Mouse (Mus musculus): ENCODE data around the gene Nelfa. TPM values are rescaled to one million over a fixed set of nuclear protein-coding genes. Genes with fewer than 3 reads are reported as not detected.
"Not testable (repeated sequence)": the region's sequence is repeated elsewhere in the genome, so short reads cannot be mapped to it uniquely, and the experiment has no call there.

Nelfa gene
- polyA plus RNA-seq, 1 experiment from 2014 or later = 67.7 TPM

- not testable (repeated sequence) for H3K9me3 ChIP-seq; ATAC-seq (ENCODE audit: insufficient number of reproducible peaks, insufficient read depth, low FRiP score, low TSS enrichment, low read depth)
- peaks cover 80% of the 10 kb centered on the region for H3K36me3 ChIP-seq
Observed at GRCm38 (mm10) chr5:33916616-33917015, 19.6 kb downstream of the Nelfa start.

GRCm38 (mm10) chr5:33915031-33915430 is 21.2 kb downstream of the Nelfa start:
- not testable (repeated sequence) for H3K4me3 ChIP-seq; H3K4me2 ChIP-seq; ATAC-seq (ENCODE audit: insufficient number of reproducible peaks, insufficient read depth, low FRiP score, low TSS enrichment, low read depth); H3K27me3 ChIP-seq; H3K4me1 ChIP-seq; H3K9me3 ChIP-seq; H3K9ac ChIP-seq; H3K27ac ChIP-seq
- peaks cover 64% of the 10 kb centered on the region for H3K36me3 ChIP-seq

More at GRCm38 (mm10) chr5:33916616-33917015, 19.6 kb downstream of the Nelfa start:
- not testable (repeated sequence) for H3K27ac ChIP-seq, H3K4me3 ChIP-seq, H3K27me3 ChIP-seq, H3K9ac ChIP-seq, H3K4me1 ChIP-seq, H3K4me2 ChIP-seq
- 94% methylated on average over 2 of the region's 2 CpGs for WGBS

GRCm38 (mm10) chr5:33903176-33903575 is 33.0 kb downstream of the Nelfa start:
- no peaks in the 10 kb centered on the region for H3K9me3 ChIP-seq
- H3K4me3 ChIP-seq = no peak overlapping the region
- peaks cover 52% of the 10 kb centered on the region for H3K36me3 ChIP-seq
- H3K4me2 ChIP-seq = no peak overlapping the region
- ATAC-seq (ENCODE audit: insufficient number of reproducible peaks, insufficient read depth, low FRiP score, low TSS enrichment, low read depth) = no peak
- no peak overlapping the region for H3K9ac ChIP-seq
- H3K27me3 ChIP-seq = no peaks in the 10 kb centered on the region
- 90% methylated on average over 9 of the region's 9 CpGs for WGBS
- no peaks in the 10 kb centered on the region for H3K4me1 ChIP-seq
- no peak overlapping the region for H3K27ac ChIP-seq

- peaks cover 56% of the 10 kb centered on the region for H3K36me3 ChIP-seq
- no peaks in the 10 kb centered on the region for H3K4me1 ChIP-seq
- no peaks in the 10 kb centered on the region for H3K9me3 ChIP-seq
- H3K27me3 ChIP-seq = no peaks in the 10 kb centered on the region
- no peak overlapping the region for H3K9ac ChIP-seq
- no peak overlapping the region for H3K4me3 ChIP-seq
- no peak for ATAC-seq (ENCODE audit: insufficient number of reproducible peaks, insufficient read depth, low FRiP score, low TSS enrichment, low read depth)
- 98% methylated on average over 2 of the region's 2 CpGs for WGBS
- H3K27ac ChIP-seq = no peak overlapping the region
- no peak overlapping the region for H3K4me2 ChIP-seq
Observed at GRCm38 (mm10) chr5:33902696-33903095, 33.5 kb downstream of the Nelfa start.

GRCm38 (mm10) chr5:33901278-33901677 is 34.9 kb downstream of the Nelfa start:
- Histone ChIP-seq H3K9ac (no peak overlapping the region), H3K4me1 (no peaks in the 10 kb centered on the region), H3K4me2 (no peak overlapping the region), H3K27ac (no peak overlapping the region), H3K27me3 (no peaks in the 10 kb centered on the region), H3K36me3 (peaks cover 68% of the 10 kb centered on the region), H3K9me3 (no peaks in the 10 kb centered on the region), H3K4me3 (no peak overlapping the region)
- 90% methylated on average over 3 of the region's 3 CpGs for WGBS
- no peak for ATAC-seq (ENCODE audit: insufficient number of reproducible peaks, insufficient read depth, low FRiP score, low TSS enrichment, low read depth)

GRCm38 (mm10) chr5:33900701-33901263 is 35.4 kb downstream of the Nelfa start:
- Histone ChIP-seq H3K4me3 (no peak overlapping the region), H3K27ac (no peak overlapping the region), H3K4me2 (no peak overlapping the region), H3K9ac (no peak overlapping the region), H3K4me1 (no peaks in the 10 kb centered on the region), H3K36me3 (peaks cover 72% of the 10 kb centered on the region), H3K9me3 (no peaks in the 10 kb centered on the region), H3K27me3 (no peaks in the 10 kb centered on the region)
- ATAC-seq (ENCODE audit: insufficient number of reproducible peaks, insufficient read depth, low FRiP score, low TSS enrichment, low read depth) = no peak
- 94% methylated on average over 9 of the region's 9 CpGs for WGBS

- H3K4me2 ChIP-seq = no peak overlapping the region
- H3K27ac ChIP-seq = no peak overlapping the region
- H3K36me3 ChIP-seq = peaks cover 79% of the 10 kb centered on the region
- H3K4me1 ChIP-seq = no peaks in the 10 kb centered on the region
- H3K4me3 ChIP-seq = no peak overlapping the region
- H3K27me3 ChIP-seq = no peaks in the 10 kb centered on the region
- no peak for ATAC-seq (ENCODE audit: insufficient number of reproducible peaks, insufficient read depth, low FRiP score, low TSS enrichment, low read depth)
- H3K9ac ChIP-seq = no peak overlapping the region
- no peaks in the 10 kb centered on the region for H3K9me3 ChIP-seq
- 94% methylated on average over 3 of the region's 3 CpGs for WGBS
Observed at GRCm38 (mm10) chr5:33900101-33900500, 36.1 kb downstream of the Nelfa start.

GRCm38 (mm10) chr5:33899245-33899644 is 37.0 kb downstream of the Nelfa start:
- Histone ChIP-seq H3K9ac (no peak overlapping the region), H3K4me2 (no peak overlapping the region), H3K4me1 (no peaks in the 10 kb centered on the region), H3K9me3 (no peaks in the 10 kb centered on the region), H3K27ac (no peak overlapping the region), H3K36me3 (peaks cover 88% of the 10 kb centered on the region), H3K4me3 (no peak overlapping the region), H3K27me3 (no peaks in the 10 kb centered on the region)
- 92% methylated on average over 3 of the region's 3 CpGs for WGBS
- ATAC-seq (ENCODE audit: insufficient number of reproducible peaks, insufficient read depth, low FRiP score, low TSS enrichment, low read depth) = no peak; the same call in 1 of the 2 replicates

GRCm38 (mm10) chr5:33898671-33899070 is 37.5 kb downstream of the Nelfa start:
- H3K27me3 ChIP-seq = no peaks in the 10 kb centered on the region
- WGBS = 90% methylated on average over 9 of the region's 9 CpGs
- H3K4me2 ChIP-seq = no peak overlapping the region
- no peak for ATAC-seq (ENCODE audit: insufficient number of reproducible peaks, insufficient read depth, low FRiP score, low TSS enrichment, low read depth)
- no peak overlapping the region for H3K4me3 ChIP-seq
- no peaks in the 10 kb centered on the region for H3K4me1 ChIP-seq
- no peak overlapping the region for H3K9ac ChIP-seq
- H3K27ac ChIP-seq = no peak overlapping the region
- H3K9me3 ChIP-seq = no peaks in the 10 kb centered on the region
- peaks cover 94% of the 10 kb centered on the region for H3K36me3 ChIP-seq

GRCm38 (mm10) chr5:33897158-33897557 is 39.1 kb downstream of the Nelfa start:
- Histone ChIP-seq H3K27ac (no peak overlapping the region), H3K27me3 (no peaks in the 10 kb centered on the region), H3K9me3 (no peaks in the 10 kb centered on the region), H3K4me2 (no peak overlapping the region), H3K4me1 (no peaks in the 10 kb centered on the region), H3K4me3 (no peak overlapping the region), H3K36me3 (peaks cover 96% of the 10 kb centered on the region), H3K9ac (no peak overlapping the region)
- no peak for ATAC-seq (ENCODE audit: insufficient number of reproducible peaks, insufficient read depth, low FRiP score, low TSS enrichment, low read depth)
- 88% methylated on average over 2 of the region's 2 CpGs for WGBS

GRCm38 (mm10) chr5:33895116-33895515 is 41.1 kb downstream of the Nelfa start:
- 0 out of 2 replicates have a peak, but pooled peaks have one; percentile 35 for ATAC-seq (ENCODE audit: insufficient number of reproducible peaks, insufficient read depth, low FRiP score, low TSS enrichment, low read depth)
- H3K4me3 ChIP-seq = no peak overlapping the region
- H3K27me3 ChIP-seq = no peaks in the 10 kb centered on the region
- H3K4me1 ChIP-seq = no peaks in the 10 kb centered on the region
- no peak overlapping the region for H3K27ac ChIP-seq
- no peak overlapping the region for H3K4me2 ChIP-seq
- H3K36me3 ChIP-seq = peaks cover 96% of the 10 kb centered on the region
- no peak overlapping the region for H3K9ac ChIP-seq
- 87% methylated on average over 9 of the region's 9 CpGs for WGBS
- no peaks in the 10 kb centered on the region for H3K9me3 ChIP-seq

- H3K9me3 ChIP-seq = no peaks in the 10 kb centered on the region
Observed at GRCm38 (mm10) chr5:33893406-33893805, 42.8 kb downstream of the Nelfa start.

More at GRCm38 (mm10) chr5:33893406-33893805, 42.8 kb downstream of the Nelfa start:
- Histone ChIP-seq H3K4me1 (no peaks in the 10 kb centered on the region), H3K4me2 (no peak overlapping the region), H3K36me3 (peaks cover 96% of the 10 kb centered on the region), H3K27me3 (no peaks in the 10 kb centered on the region), H3K27ac (no peak overlapping the region), H3K4me3 (no peak overlapping the region), H3K9ac (no peak overlapping the region)
- WGBS = 95% methylated on average over 6 of the region's 6 CpGs
- ATAC-seq (ENCODE audit: insufficient number of reproducible peaks, insufficient read depth, low FRiP score, low TSS enrichment, low read depth) = no peak
